Mouse (Mus musculus) CD8-positive naive resting alpha-beta T cell, adult 2 months (primary cell): ENCODE data around the gene Wdr60.

ENCODE experiments used
- DNase-seq, 2 experiments: peaks; one replicate each; pipeline ENCODE4 v3.0.0; 2022; ENCODE audit warnings: low read depth in 2 of 2, low spot score in 2 of 2

Gene Wdr60

DNA sequence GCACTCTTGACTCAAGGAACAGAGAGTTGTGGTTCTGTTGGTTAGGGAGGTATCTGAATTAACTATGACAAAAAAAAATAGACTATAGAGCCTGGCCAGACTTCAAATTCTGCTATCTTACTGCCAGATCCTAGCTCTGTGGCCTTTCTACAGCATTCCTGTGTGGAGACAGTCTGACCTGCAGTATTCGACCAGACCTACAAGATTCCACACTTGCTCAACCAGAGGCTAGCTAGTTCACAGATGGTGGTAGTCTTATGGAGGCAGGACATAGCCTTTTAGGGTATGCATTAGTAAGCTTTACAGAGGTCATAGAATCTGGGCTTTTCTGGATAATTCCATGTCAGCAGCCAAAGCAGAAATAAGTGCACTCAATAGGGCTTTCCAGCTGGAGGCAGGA is 7.7 kb upstream of the Wdr60 start:
- no peak for DNase-seq

DNA sequence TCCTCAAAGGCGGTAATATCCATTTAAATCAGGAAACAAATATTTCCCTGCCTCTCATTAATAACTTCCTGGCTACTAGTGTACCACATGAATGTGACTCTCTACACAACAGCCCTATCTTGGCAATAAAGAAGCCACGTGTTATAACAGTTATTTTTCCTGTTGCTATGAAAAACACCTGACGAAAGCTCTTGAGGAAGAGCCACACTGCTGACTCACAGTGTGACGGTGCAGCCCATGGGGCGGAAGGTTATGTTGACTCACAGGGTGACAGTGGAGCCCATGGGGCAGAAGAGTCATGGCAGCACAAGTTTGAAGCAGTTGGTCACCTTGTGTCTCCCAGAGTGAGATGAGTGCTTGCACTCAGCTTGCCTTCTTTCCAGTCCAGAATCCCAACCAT is 6.6 kb upstream of the Wdr60 start:
- no peak for DNase-seq

DNA sequence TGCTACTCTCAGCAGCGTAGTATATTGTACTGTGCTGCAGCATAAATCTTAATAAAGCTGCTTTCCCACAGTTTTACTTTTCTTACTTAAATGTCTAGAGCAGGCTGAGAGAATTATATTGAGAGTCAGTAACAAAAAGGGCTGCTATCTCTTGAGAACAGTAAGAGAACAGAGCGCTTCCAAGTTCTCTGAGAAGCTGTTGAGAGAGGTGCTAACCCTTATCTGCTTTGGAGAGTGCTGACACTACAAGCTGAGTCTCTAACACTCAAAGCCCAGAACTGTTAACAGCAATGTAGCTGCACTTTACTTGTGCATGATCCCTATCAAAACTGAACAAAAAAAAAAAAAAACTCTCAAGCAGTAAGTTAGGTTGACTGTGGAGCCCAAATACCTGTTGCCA is 2.5 kb upstream of the Wdr60 start:
- DNase-seq, result no peak

DNA sequence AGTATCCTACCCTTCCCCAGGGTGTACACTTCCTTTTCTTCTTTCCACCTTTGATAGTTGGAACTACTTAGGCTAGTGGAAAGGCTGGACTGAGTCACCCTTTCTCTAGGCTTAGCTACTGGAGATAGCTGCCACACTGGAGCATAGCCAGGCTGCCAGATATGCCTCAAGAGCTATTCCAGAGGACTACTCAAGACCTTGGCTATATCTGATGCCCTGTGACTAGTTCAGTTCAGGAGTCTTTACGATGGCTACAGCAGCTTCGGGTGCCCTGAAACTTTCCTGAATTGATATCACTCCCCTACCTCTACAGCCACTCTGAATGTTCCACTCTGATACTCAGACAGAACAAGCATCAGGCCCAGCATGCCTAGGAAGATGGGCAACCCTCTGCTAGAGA is 1.9 kb upstream of the Wdr60 start:
- DNase-seq, result no peak

DNA sequence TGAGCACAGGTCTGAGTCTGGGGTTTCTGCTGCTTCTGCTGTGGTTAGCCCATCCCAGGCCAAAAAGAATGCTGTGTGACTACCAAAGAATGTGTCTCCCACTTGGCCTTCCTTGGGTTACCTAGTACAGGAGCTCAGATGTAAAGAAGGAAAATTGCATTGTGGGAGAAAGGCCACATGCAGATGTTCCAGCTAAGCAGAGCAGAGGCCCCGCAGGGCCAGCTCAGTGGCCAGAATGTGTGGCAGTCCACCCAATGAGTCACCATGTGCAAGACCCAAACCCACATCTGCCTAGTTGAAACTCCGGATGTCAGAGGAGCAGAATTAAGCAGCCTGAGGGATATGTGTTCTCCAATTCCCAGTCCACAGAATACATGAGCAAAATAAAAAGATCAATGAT is 4.5 kb downstream of the Wdr60 start:
- no peak for DNase-seq

DNA sequence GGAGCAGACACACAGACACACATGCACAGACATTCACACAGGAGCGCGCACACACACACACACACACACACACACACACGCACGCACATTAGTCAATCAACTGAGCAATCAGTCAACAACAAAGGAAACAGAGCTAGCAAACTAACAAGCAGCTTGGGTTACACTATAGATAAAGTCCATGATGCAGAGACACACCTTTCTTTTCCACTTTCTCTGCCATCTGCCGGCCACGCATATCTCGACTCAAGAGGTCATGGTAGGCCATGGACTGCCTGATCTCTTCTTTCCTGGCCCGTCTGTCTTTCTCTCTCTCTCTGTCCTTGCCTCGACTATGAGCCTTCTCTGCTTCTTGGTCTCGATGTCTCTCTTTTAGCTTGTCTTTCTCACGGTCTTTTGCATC is 7.2 kb downstream of the Wdr60 start:
- no peak for DNase-seq

DNA sequence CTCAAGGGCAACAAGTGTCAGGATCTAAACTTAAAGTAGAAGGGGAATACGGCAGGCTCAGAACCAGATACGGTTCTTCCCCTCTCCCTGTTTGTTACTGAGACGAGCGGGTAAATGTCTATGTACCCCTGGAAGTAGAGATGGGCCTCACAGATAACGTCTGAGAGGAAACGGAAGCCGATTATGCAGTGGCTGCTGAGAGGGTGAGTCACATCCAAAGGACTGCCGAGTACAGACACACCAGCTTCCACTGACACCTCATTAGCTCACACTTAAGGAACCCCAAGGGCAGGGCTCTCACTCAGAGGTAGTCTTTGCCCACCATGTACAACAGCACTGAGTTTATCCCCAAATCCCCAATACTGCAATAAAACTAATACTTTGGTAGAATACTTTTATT is 8.2 kb downstream of the Wdr60 start:
- peak in 1 of 2 experiments; percentile 24 for DNase-seq

DNA sequence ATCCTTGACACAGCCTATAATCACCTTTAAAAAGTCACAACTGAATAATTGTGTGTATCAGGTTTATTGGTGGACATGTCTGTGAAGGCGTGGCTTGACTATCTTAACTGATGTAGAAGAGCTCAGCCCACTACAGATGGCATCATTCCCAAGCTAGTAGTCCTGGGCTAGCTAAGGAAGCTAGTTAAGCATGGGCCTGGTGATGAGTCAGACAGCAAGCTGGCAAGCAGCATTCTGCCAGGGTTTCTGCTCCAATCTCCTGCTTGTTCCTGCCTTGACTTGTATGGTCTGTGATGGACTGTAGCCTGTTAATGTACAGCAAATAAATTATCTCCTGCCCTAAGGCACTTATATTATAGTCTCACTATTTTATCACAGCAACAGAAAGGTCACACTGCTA is 18.2 kb downstream of the Wdr60 start:
- no peak for DNase-seq

DNA sequence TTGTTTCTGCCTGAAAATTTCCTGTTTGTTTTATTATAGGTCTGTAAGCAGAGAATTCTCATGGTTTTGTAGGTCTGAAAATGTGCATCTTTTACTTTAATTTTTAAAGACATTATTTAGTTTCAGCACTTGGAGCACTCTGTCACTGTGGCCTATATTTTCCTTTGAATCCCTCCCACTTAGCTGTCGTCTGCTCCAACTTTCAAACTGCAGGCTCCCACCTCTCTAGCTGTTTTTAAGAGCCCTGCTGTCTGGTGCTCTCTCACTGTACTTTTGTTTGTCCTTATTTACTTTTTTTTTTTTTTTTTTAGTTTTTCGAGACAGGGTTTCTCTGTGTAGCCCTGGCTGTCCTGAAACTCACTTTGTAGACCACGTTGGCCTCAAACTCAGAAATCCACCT is 24.0 kb downstream of the Wdr60 start:
- DNase-seq, result no peak

DNA sequence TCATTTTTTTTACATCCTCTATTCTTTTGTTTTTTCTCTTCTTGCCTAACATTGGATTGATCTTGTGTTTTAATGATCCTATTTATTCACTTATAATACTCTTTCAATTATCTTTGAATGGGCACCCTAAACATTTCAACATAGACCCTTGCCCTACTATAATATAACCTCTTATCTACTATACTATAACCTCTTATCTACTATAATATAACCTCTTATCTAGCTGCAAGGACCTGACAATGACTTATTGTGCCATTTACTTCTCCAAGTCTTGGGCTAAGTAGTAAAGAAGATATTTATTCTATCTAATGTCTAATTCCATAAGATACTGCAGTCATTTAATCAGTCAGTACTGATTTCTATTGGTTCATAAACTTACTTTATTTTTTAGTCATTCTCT is 24.5 kb downstream of the Wdr60 start:
- DNase-seq, result no peak

DNA sequence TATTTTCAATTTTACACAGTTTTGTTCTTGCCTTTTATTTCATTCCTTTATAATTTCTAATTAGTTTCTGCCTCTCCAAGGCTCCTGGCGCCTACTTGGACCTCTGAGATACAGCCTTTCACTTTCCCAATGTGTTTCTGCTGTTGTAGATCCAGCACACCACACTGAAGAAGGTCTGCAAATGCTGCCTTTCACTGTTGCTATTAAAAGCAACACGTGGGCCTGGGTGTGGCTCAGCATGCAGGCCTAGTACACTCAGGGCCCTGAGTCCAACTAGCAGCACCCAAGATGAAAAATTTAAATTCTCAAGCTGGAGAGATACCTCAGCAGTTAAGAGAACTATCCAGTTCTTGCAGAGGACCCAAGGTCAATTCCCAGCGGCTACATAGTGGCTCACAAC is 26.2 kb downstream of the Wdr60 start:
- DNase-seq, result no peak

DNA sequence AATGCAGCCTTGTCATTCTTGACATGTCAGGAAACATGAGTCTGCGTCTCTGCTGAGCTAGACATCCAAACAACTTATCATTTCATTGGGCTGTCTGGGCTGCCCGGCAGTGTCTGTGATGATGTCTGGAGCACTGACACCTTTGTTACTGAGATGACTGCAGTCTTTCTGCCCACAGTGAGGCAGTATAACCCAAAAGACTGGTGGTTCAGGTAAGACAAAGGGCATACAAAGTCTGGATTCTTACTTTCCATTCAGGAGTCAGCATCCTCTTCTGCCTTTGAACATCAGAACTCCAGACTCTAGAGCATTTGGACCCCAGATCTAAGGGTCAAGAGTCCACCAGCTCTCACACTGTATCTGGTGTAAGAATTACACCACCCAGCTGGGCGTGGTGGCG is 27.5 kb downstream of the Wdr60 start:
- DNase-seq, result peak in 1 of 2 experiments; percentile 11

DNA sequence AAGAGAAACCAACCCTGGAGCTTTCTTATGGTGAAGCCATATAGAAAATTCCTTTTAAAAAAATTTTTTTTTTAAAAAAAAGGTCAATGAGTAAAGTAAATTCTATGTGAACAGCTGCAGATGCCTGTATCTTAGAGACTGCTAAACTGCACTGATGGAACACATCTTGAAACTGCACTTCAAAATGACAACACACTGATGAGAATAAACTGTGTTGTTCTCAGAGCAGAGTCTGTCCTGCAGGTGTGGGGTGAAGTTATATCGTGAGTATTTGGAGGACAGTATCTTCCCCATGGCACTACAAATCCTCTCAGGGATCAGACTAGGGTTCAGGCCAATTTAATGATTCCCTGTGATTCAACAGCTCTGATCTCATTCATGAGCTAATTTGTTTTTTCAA is 30.8 kb downstream of the Wdr60 start:
- DNase-seq, result no peak

DNA sequence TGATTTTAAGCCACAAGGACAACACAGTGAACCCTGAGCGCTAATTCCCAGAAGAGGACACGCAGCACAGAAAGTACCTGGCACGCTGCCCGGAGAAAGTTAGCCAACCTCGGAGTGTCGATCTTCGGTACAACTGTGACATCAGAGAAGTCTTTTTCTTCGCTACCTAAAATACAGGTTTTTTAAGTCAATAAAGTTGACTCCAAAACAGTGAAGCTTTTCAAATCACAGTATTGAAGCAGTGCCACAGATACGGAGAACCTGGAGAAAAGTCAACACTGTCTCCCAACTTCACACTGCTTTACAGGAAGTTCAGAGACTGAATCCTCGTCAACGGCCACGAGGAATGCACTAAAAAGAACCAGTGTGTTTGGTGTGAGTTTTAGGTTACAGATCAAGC is 31.2 kb downstream of the Wdr60 start:
- DNase-seq, result no peak

DNA sequence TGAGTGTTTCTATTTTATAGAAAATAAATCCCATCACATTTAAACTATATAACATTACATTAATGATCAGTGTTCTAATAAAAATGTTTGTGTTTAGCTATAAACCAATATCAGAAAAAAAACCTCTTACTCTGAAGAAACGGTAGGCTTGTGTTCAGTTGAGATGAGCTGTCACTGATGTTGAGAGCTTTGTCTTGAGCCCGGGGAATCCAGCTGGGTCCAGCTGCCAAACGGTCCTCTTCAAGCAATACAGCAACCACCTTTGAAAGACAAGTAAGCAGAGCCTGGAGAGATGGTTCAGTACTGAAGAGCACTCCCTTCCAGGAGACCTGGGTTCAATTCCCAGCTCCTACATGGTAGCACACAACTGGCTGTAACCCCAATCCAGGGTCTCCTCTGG is 33.4 kb downstream of the Wdr60 start:
- DNase-seq, result no peak

DNA sequence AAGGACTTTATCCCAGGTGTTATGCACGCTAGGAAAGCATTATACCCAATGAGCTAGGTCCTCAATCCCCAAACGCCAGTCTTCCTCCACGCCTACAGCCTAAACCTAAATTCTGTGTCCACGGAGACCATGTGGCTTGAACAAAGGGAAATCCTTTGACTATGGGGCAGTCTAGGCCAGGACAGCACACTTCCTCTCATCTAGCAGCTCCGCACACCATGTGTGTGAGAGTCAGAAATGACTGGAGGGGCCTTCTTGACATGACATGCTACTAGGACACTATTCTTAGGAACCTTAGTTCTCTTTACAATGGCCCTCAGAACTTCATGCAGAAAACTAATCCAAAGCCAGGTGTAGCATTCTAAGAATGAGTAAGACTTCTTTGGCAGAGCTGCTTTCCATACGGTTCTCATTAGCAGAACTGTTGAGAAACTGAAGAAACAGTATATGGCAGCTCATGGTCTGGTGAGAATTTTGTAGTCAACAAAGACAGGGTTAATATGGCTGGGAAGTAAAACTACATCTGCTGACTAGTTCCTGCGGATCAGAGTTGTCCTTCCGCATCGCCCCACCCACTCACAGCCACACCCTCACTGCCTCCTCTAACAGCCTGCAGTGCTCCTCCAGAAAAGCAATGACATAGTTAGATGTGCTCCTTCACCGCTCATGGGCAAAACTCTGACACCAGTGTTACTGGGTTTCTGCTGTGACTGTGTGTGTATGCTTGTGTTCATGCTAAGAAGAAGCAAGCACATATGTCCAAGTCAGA is 36.3 kb downstream of the Wdr60 start:
- no peak for DNase-seq

DNA sequence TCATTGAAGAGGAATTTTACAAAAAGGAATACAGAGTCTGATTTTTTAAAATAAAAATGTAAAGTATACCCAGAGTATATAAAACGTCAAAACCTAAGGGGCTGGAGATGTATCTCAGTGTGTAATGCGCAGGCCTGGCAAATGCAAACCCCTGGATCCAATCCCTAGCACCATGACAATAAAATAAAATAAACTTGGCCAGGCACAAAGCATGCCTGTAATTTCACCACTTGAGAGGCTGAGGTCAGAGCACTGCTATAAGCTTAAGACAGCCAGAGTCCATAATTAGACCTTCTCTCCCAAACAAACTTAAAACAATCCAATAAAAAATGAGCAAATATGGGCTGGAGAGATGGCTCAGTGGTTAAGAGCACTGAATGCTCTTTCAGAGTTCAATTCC is 39.7 kb downstream of the Wdr60 start:
- DNase-seq, result no peak

DNA sequence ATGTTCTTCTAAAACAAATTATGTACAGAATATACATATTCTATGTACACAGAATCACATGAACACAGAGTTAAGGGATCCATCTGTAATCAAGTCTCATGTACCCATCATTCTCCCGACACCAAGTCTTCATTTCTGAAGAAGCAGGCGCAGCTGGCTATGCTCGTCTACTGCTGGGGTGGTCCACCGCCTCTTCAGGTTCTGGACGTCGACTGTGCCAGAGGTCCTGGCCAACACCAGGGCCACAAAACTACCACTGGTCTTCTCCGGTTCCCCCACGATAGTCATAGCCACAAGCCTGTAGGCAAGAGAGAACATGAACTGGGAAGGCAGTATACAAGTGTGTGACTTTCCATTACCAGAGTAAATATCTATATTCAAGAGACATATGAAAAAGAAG is 55.3 kb downstream of the Wdr60 start:
- no peak for DNase-seq

DNA sequence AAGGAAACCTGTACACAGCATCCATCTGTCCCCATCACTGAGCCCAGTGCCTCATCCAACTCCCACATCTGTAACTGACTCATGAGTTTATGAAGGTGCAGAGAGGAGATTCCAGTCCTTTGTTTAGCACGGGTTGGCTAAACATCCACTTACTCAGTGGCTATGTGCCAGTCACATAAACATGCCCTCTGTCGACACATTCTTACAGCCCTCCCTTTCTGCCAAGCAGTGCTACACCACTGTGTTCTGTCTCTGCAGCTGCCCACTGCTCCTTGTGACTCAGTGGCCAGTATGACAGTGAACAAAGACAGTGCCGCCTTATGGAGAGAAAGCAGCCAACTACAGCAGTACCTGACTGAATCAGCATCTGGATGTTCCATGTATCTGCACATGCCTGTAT is 57.1 kb downstream of the Wdr60 start:
- no peak for DNase-seq

DNA sequence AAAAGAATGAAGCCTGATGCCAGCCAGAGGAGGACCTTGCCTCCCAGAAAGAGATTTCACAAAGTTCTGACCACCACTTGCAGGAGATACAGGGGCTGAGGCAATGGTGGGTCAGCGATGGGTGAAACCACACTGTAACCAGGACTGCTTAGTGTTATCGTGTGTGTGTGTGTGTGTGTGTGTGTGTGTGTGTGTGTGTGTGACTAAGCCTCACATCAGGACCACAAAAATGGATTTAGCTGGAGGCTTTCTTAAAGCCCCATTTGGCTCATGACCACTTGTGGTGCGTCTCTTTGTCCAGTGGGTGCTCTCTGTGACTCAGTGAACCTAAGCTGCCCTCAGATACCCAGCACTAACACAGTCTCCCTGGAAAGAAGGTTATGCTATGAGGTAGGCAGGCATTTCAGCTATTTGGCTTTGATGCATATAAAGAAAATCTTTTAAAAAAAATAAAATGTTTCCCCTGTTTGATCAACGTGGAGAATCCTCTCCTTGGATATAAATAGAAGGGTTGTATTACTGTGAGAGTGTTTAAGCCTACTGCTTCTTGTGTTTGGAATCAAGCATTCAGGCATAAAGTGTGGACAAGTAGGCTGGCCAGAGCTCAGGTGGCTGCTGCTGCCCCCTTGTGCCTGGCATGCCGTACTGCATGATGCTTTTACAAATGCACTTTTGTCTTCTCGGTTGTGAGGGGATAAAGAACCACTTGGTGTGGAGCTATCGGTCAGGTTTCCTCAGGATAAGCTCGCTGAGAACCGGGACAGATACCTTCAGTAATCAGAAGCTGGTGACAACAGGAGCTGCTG is 60.4 kb downstream of the Wdr60 start:
- peak; percentile 38 to 62 for DNase-seq

DNA sequence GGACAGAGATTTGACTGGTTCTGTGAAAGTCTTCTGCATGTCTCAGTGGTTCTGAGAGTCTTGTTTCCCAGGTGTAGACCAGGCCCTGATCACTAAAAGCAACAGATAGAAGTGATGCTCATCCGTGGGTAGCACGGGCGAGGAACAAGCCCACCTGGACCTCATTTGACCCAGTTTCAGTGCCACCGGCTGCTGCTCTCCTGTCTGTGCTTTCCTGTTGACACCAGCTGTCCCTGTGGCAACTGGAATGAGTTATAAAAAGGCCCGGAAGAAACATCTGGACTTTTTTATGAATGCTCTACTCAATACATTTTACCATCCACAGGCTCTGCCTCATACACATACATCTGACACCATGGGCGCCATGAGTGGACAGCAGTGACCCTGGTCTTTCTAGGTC is 64.0 kb downstream of the Wdr60 start:
- DNase-seq, result no peak

DNA sequence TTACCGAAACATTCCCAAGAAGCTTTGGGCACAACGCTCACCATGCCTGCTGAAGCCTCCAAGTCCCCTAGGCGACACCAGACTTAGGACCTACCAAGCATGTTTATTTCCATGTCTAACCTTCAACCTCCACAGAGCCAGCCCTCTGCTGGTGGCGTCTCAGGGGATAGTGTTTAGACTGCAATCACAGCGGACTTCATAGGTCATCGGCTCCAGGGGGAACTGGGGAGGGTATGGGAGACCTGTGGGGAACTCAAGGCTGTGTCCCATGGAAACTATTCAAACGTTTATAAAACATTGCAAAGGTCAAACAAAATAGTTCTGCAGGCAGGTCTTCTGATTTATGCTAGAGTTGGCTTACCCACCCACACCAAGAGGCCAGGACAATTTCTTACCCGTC is 66.6 kb downstream of the Wdr60 start:
- DNase-seq, result no peak

DNA sequence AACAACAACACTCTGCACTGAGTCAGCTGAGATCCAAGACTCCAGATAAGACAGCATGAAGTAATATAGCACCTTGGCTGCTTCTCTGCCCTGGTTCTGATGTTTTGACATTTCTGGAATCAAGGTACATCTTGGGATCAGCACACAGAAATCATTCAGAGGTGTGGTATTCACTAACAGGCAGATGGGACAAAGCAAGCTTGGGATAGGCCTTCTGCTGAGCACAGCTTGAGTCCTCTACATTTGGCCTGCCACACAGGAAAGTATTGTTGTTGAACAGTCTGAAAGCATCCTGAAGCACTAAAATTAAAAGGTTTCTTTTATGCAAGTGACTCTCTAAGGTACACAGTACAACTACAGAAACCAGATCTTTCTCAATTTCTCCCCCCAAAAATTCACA is 68.2 kb downstream of the Wdr60 start:
- no peak for DNase-seq
